Comparison of ENCODE assay signal across 17 mouse cellular contexts in the genomic region with DNA sequence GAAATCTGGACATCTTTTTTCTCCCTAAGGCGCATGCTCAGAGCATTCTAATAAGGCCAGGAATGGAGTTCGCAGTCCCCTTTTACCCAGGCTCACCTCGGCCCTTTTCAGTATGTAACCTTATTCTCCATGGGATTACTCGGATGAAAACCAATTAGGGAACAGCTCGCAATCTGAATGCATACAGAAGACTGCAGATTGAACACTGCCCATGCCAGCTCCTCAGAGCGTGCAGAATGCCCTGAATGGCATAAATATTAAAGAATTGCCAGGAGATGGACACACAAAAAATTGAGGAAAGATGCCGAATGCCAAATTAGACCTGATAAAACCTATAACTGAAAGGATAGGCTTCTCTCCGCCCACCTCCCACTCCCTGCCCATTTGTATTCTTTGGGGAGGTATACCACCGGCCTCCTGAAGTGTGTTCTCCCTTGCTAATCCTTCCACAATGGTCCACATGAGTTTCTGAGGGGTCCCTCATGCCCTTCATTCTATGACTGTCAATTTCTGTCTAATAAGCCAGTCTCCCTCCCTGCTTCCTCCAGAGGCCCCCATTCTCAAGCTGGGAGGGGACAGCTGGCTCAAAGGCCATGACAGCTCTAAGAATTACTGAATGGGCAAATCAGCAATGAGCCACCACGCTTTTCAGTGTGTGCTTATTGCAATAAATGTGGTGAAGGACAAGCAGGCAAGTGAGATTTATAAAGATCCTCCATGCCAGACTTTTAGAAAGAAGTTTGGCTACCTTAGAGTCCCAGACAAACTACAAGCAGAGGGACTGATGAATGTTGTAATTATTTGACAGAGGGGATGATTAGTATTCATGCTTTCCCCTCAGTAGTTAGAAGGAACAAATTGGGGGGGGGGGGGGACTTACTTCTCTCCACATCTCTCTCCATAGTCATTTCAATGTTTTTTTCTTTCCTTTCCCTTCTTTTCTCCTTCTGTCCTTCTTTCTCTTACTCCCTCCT.
DNase-seq lines count a peak whose midpoint lies in the region; ATAC-seq and TF ChIP-seq lines count a peak whose summit lies in the region.
"Had no signal": no experiment of that assay in that cellular context is flagged by ENCODE, and none has a peak within 500 bp of the region (broad histone marks: within the 10 kb centered on the region; RNA-seq: fewer than 3 reads in every experiment).

No protein-coding gene starts in this region.

- H3K27me3 ChIP-seq in forebrain, embryonic 16.5 days (replicated peaks; ENCODE audit: control insufficient read depth, insufficient read depth, low read length): no peaks in the 10 kb centered on the region
- H3K27me3 ChIP-seq in hindbrain, postnatal 0 days (ENCODE audit: insufficient read depth, low read length): no peaks in the 10 kb centered on the region
- H3K27me3 ChIP-seq: embryonic facial prominence, embryonic 12.5 days; heart, embryonic 15.5 days had no signal

- no peaks in the 10 kb centered on the region for H3K9me3 ChIP-seq in forebrain, embryonic 16.5 days (ENCODE audit: control insufficient read depth, low read length)
- no peaks in the 10 kb centered on the region for H3K9me3 ChIP-seq in hindbrain, postnatal 0 days (ENCODE audit: low read length)
- H3K9me3 ChIP-seq: embryonic facial prominence, embryonic 12.5 days; heart, embryonic 15.5 days had no signal

- 8% methylated on average over 10 of the region's 10 CpGs for WGBS in forebrain, embryonic 16.5 days
- WGBS in hindbrain, postnatal 0 days: 31% methylated on average over 10 of the region's 10 CpGs
- WGBS in olfactory bulb, adult 2 months: 74% methylated on average over 10 of the region's 10 CpGs

- TF ChIP-seq POLR2A in olfactory bulb, adult 2 months (IDR thresholded peaks at IDR 0.05; ENCODE audit: insufficient read depth, low read depth, low read length): no peak

- H3K27ac ChIP-seq in forebrain, embryonic 16.5 days (ENCODE audit: low read length): peak overlapping the region; percentile 89
- peak overlapping the region; percentile 15; the same call in 1 of the 2 replicates for H3K27ac ChIP-seq in hindbrain, postnatal 0 days
- 0 out of 2 replicates have a peak overlapping the region, but pooled peaks have one; percentile 23 for H3K27ac ChIP-seq in olfactory bulb, adult 2 months (ENCODE audit: insufficient read depth, low read depth, low read length)
- H3K27ac ChIP-seq: embryonic facial prominence, embryonic 12.5 days; heart, embryonic 15.5 days; macrophage had no signal

- H3K36me3 ChIP-seq in forebrain, embryonic 16.5 days (ENCODE audit: control insufficient read depth, insufficient read depth): no peaks in the 10 kb centered on the region
- H3K36me3 ChIP-seq in hindbrain, postnatal 0 days (ENCODE audit: insufficient read depth, low read length): no peaks in the 10 kb centered on the region
- H3K36me3 ChIP-seq: embryonic facial prominence, embryonic 12.5 days; heart, embryonic 15.5 days had no signal

- H3K9ac ChIP-seq in forebrain, embryonic 16.5 days (replicated peaks; ENCODE audit: low read depth, low read length): 0 out of 2 replicates have a peak overlapping the region, but pooled peaks have one; percentile 34
- no peak overlapping the region for H3K9ac ChIP-seq in hindbrain, postnatal 0 days (replicated peaks; ENCODE audit: low read length)
- H3K9ac ChIP-seq: embryonic facial prominence, embryonic 12.5 days; heart, embryonic 15.5 days had no signal

- DNase-seq in layer of hippocampus, postnatal 10 days (ENCODE audit: low spot score in 2 of 2): peak; percentile 4 to 21
- no peak for DNase-seq in layer of hippocampus, postnatal 36 days
- peak; percentile 39 for DNase-seq in hindbrain, postnatal 0 days (ENCODE audit: low spot score)
- DNase-seq in left cerebral cortex, postnatal 36 days (ENCODE audit: low spot score in 2 of 2): no peak
- no peak for DNase-seq in ovary, postnatal 10 days (ENCODE audit: low spot score)
- DNase-seq: adrenal gland, postnatal 10 days; cerebellum, adult 9-10 months; heart, adult 11 months; kidney, adult 8-10 months; lung, adult 2 months; right cerebral cortex, adult 18-20 months; thymus, postnatal 4 days had no signal

- no peak overlapping the region for H3K4me3 ChIP-seq in forebrain, embryonic 16.5 days (replicated peaks; ENCODE audit: low read length)
- H3K4me3 ChIP-seq in hindbrain, postnatal 0 days (ENCODE audit: low read length): no peak overlapping the region
- H3K4me3 ChIP-seq in olfactory bulb, adult 2 months (ENCODE audit: insufficient read depth, low read depth, low read length): no peak overlapping the region
- H3K4me3 ChIP-seq: embryonic facial prominence, embryonic 12.5 days; heart, embryonic 15.5 days had no signal

- peak overlapping the region; percentile 35 for H3K4me2 ChIP-seq in forebrain, embryonic 16.5 days (ENCODE audit: low read length)
- H3K4me2 ChIP-seq in hindbrain, postnatal 0 days (ENCODE audit: low read depth, low read length): peak overlapping the region; percentile 13; the same call in 1 of the 2 replicates
- H3K4me2 ChIP-seq: embryonic facial prominence, embryonic 12.5 days; heart, embryonic 15.5 days had no signal

- intact Hi-C loops in left cerebral cortex, postnatal 36 days (cut with DNase I): loop anchor here (5.0 kb wide), 3 partner anchors 443 to 963 kb away; no protein-coding TSS in a partner anchor

- peaks cover 29% of the 10 kb centered on the region for H3K4me1 ChIP-seq in forebrain, embryonic 16.5 days (replicated peaks; ENCODE audit: control insufficient read depth, insufficient read depth, low read length)
- H3K4me1 ChIP-seq in hindbrain, postnatal 0 days (ENCODE audit: insufficient read depth, low read length): no peaks in the 10 kb centered on the region
- H3K4me1 ChIP-seq in olfactory bulb, adult 2 months (ENCODE audit: control insufficient read depth, insufficient read depth, low read length): no peaks in the 10 kb centered on the region
- H3K4me1 ChIP-seq: heart, embryonic 15.5 days had no signal

- peak; percentile 86 for ATAC-seq in forebrain, embryonic 16.5 days
- no peak for ATAC-seq in hindbrain, postnatal 0 days

- TF ChIP-seq CTCF in hindbrain, postnatal 0 days (IDR thresholded peaks at IDR 0.05; ENCODE audit: low read depth): no peak
- TF ChIP-seq CTCF in olfactory bulb, adult 2 months (IDR thresholded peaks at IDR 0.05; ENCODE audit: insufficient read depth, low read depth, low read length): no peak

Comparison
In these comparisons a context has a peak if more than half of its experiments do, and no peak if none do; other contexts are left out.
1. DNase-seq: peak in layer of hippocampus, postnatal 10 days (2 of 2) and hindbrain, postnatal 0 days (single experiment); none in layer of hippocampus, postnatal 36 days (0 of 2), left cerebral cortex, postnatal 36 days (0 of 2) and ovary, postnatal 10 days (single experiment).
2. H3K27ac ChIP-seq: peak in every context shown above with its lines; median percentile 89 in forebrain, embryonic 16.5 days; 23 in olfactory bulb, adult 2 months; 15 in hindbrain, postnatal 0 days.